Mouse (Mus musculus) testis, adult 2 months (tissue): Measurements from ENCODE around the gene Atg9b. TPM values are rescaled to one million over a fixed set of nuclear protein-coding genes. Genes with fewer than 3 reads are reported as not detected.

Source experiments
- H3K27ac ChIP-seq: fragments of 200-500 bp; 2 replicates; pipeline ENCODE4 v1.5.1; 2012; ENCODE audit warnings: low read depth, low read length; ENCODE audit not compliant: control insufficient read depth, insufficient read depth
- H3K27me3 ChIP-seq: fragments of 200-500 bp; 2 replicates; pipeline ENCODE4 v1.6.1; 2012; ENCODE audit warnings: mild to moderate bottlenecking, low read length, moderate library complexity; ENCODE audit not compliant: control insufficient read depth, insufficient read depth
- H3K36me3 ChIP-seq: fragments of 200-500 bp; 2 replicates; pipeline ENCODE4 v1.6.1; 2012; ENCODE audit warnings: mild to moderate bottlenecking, low read length; ENCODE audit not compliant: control insufficient read depth, insufficient read depth
- H3K4me1 ChIP-seq: fragments of 200-500 bp; 2 replicates; pipeline ENCODE4 v1.6.1; 2012; ENCODE audit warnings: low read length; ENCODE audit not compliant: control insufficient read depth, insufficient read depth
- H3K4me3 ChIP-seq: fragments of 200-500 bp; 2 replicates; pipeline ENCODE4 v1.5.1; 2012; ENCODE audit warnings: low read depth, mild to moderate bottlenecking, low read length, moderate library complexity, mixed read lengths; ENCODE audit not compliant: control insufficient read depth
- CTCF ChIP-seq: fragments of 200-500 bp; IDR thresholded peaks from 2 replicates; pipeline ENCODE4 v1.5.1; 2012; ENCODE audit warnings: low read depth, mild to moderate bottlenecking, inconsistent platforms, low read length, moderate library complexity; ENCODE audit not compliant: control insufficient read depth, insufficient read depth, insufficient replicate concordance
- POLR2A ChIP-seq: fragments of 200-500 bp; IDR thresholded peaks from 2 replicates; pipeline ENCODE4 v1.6.1; 2012; ENCODE audit warnings: low read depth, mild to moderate bottlenecking, inconsistent platforms, low read length, moderate library complexity; ENCODE audit not compliant: control insufficient read depth
- polyA plus RNA-seq: library from polyadenylated mRNA; depleted of rRNA; stranded (reverse); fragments of >200 nt; gene quantifications from 2 replicates; pipeline ENCODE4 v1.2.3, GENCODE M21; 2012

Atg9b gene
- polyA plus RNA-seq, 1 experiment = 1.3 TPM

DNA sequence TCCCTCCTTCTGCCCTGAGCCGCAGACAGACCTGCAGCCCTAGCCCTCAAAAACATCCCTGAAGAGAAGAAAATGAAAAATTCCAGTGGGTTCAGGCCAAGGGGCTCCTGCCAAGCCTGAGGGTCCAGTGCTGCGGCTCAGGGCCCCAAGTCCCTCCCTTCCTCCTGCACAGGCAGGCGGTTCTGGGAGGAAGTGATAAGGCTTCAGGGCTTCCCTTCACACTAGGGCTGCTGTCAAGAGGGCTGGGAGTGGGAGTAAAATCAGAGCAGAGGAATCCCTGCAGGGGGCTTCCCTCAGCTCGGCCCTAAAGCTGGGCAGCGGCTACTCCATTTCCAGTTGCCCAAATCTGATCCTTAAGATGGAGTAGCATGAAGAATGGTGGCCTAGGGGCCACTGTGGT is 26.4 kb downstream of the Atg9b start:
- Histone ChIP-seq H3K4me1 (peaks cover 15% of the 10 kb centered on the region), H3K27ac (no peak overlapping the region), H3K36me3 (no peaks in the 10 kb centered on the region), H3K4me3 (no peak overlapping the region), H3K27me3 (no peaks in the 10 kb centered on the region)
- TF ChIP-seq CTCF (no peak), POLR2A (no peak)

GRCm38 (mm10) chr5:24364963-24365362 is 27.0 kb downstream of the Atg9b start:
- Histone ChIP-seq H3K27me3 (no peaks in the 10 kb centered on the region), H3K4me3 (peak overlapping the region; percentile 10; the same call in 1 of the 2 replicates), H3K36me3 (no peaks in the 10 kb centered on the region), H3K27ac (no peak overlapping the region), H3K4me1 (peaks cover 15% of the 10 kb centered on the region)
- TF ChIP-seq CTCF (no peak), POLR2A (no peak)

- Histone ChIP-seq H3K4me1 (peaks cover 15% of the 10 kb centered on the region), H3K27ac (no peak within 1 kb of the TSS), H3K4me3 (peak within 1 kb of the TSS; percentile 10; the same call in 1 of the 2 replicates), H3K27me3 (no peaks in the 10 kb centered on the region), H3K36me3 (no peaks in the 10 kb centered on the region)
- TF ChIP-seq POLR2A = no peak
- TF ChIP-seq CTCF = no peak
Observed at GRCm38 (mm10) chr5:24364508-24364907, 27.4 kb downstream of the Atg9b start, which contains the start of gene Nos3. TSS of gene Nos3 (plus strand) at chr5:24364810.

DNA sequence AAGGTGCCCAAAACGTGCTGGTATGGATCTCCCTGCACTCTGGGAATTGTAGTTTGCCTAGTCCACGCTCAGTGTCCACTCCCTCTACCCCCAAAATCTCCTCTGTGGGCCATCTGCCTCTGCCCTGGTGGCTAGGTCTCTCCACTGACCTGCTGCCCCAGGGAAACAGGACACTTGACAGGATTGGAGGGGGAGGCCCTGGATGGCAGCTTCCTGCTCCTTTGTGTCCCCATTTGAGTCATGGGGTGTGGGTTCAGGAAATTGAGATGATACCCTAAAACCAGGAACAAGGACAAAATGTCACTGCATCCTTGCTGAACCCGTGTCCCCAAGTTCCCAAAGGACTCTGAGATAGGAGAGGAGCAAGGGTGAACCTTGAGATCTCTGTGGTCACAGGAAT is 27.9 kb downstream of the Atg9b start:
- Histone ChIP-seq H3K27ac (no peak overlapping the region), H3K36me3 (no peaks in the 10 kb centered on the region), H3K4me3 (no peak overlapping the region), H3K27me3 (no peaks in the 10 kb centered on the region), H3K4me1 (peaks cover 15% of the 10 kb centered on the region)
- no peak for TF ChIP-seq POLR2A
- no peak for TF ChIP-seq CTCF

GRCm38 (mm10) chr5:24363467-24363866 is 28.5 kb downstream of the Atg9b start:
- no peak for TF ChIP-seq CTCF
- no peak for TF ChIP-seq POLR2A
- no peak overlapping the region for H3K4me3 ChIP-seq

GRCm38 (mm10) chr5:24360792-24361454 is 31.0 kb downstream of the Atg9b start:
- H3K4me1 ChIP-seq = peaks cover 19% of the 10 kb centered on the region
- no peak overlapping the region for H3K4me3 ChIP-seq
- H3K27me3 ChIP-seq = no peaks in the 10 kb centered on the region
- no peak overlapping the region for H3K27ac ChIP-seq
- H3K36me3 ChIP-seq = no peaks in the 10 kb centered on the region
- peak; percentile 85; the same call in 1 of the 2 replicates for TF ChIP-seq CTCF
- no peak for TF ChIP-seq POLR2A

More at GRCm38 (mm10) chr5:24363467-24363866, 28.5 kb downstream of the Atg9b start:
- Histone ChIP-seq H3K27ac (no peak overlapping the region), H3K4me1 (peaks cover 15% of the 10 kb centered on the region), H3K27me3 (no peaks in the 10 kb centered on the region), H3K36me3 (no peaks in the 10 kb centered on the region)

DNA sequence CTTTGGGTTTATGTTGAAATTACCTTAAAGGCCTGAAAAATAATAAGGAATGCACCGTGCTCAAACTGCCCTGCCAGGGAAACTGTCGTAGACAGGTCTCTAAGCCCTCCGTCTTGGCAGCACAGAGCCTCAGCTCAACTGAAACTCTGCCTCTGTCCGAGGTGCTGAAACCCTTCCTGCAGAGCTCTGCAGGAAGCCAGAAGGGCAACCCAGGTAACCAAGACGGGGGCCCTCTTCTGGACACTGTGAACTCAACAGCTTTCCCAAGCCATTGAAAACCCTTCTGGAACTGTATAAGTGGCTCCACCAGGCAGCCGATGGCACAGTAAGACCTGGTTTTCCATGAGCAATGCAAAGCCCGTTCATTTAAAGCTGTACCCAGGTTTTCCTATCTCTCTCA is 34.5 kb downstream of the Atg9b start:
- TF ChIP-seq POLR2A = no peak
- peak; percentile 44; the same call in 1 of the 2 replicates for TF ChIP-seq CTCF
- Histone ChIP-seq H3K4me3 (no peak overlapping the region), H3K36me3 (no peaks in the 10 kb centered on the region), H3K27me3 (no peaks in the 10 kb centered on the region), H3K27ac (no peak overlapping the region), H3K4me1 (peaks cover 20% of the 10 kb centered on the region)
